11 mouse cellular contexts compared by ENCODE assay signal in genomic region chr7:129918240-129919200, GRCm38 (mm10).
DNase-seq lines count a peak whose midpoint lies in the region; ATAC-seq and TF ChIP-seq lines count a peak whose summit lies in the region.
"Had no signal": no experiment of that assay in that cellular context is flagged by ENCODE, and none has a peak within 500 bp of the region (broad histone marks: within the 10 kb centered on the region; RNA-seq: fewer than 3 reads in every experiment).

No protein-coding gene starts in this region.

- H3K36me3 ChIP-seq in forebrain, embryonic 13.5 days (ENCODE audit: poor library complexity, severe bottlenecking), result no peaks in the 10 kb centered on the region
- H3K36me3 ChIP-seq in forebrain, embryonic 12.5 days (replicated peaks), result no peaks in the 10 kb centered on the region
- no peaks in the 10 kb centered on the region for H3K36me3 ChIP-seq in midbrain, embryonic 11.5 days (ENCODE audit: control insufficient read depth, insufficient read depth, low read length)
- H3K36me3 ChIP-seq in midbrain, embryonic 15.5 days (replicated peaks), result no peaks in the 10 kb centered on the region
- no peaks in the 10 kb centered on the region for H3K36me3 ChIP-seq in forebrain, postnatal 0 days (ENCODE audit: insufficient read depth)
- H3K36me3 ChIP-seq: embryonic facial prominence, embryonic 15.5 days had no signal

- H3K27me3 ChIP-seq in forebrain, embryonic 13.5 days, result no peaks in the 10 kb centered on the region
- H3K27me3 ChIP-seq in forebrain, embryonic 12.5 days, result no peaks in the 10 kb centered on the region
- H3K27me3 ChIP-seq in midbrain, embryonic 11.5 days (ENCODE audit: control insufficient read depth, insufficient read depth, low read length), result no peaks in the 10 kb centered on the region
- no peaks in the 10 kb centered on the region for H3K27me3 ChIP-seq in midbrain, embryonic 15.5 days (replicated peaks)
- H3K27me3 ChIP-seq in forebrain, postnatal 0 days (ENCODE audit: insufficient read depth, low read length), result no peaks in the 10 kb centered on the region
- H3K27me3 ChIP-seq: embryonic facial prominence, embryonic 15.5 days had no signal

- WGBS in forebrain, embryonic 13.5 days, result 73% methylated on average over 18 of the region's 18 CpGs
- WGBS in forebrain, embryonic 12.5 days, result 76% methylated on average over 18 of the region's 18 CpGs
- WGBS in midbrain, embryonic 11.5 days, result 88% methylated on average over 18 of the region's 18 CpGs
- 81% methylated on average over 18 of the region's 18 CpGs for WGBS in midbrain, embryonic 15.5 days
- 54% methylated on average over 18 of the region's 18 CpGs for WGBS in forebrain, postnatal 0 days

- peak; percentile 76 for DNase-seq in midbrain, embryonic 11.5 days (ENCODE audit: low spot score, missing footprints)
- DNase-seq in forebrain, postnatal 0 days, result peak; percentile 70
- DNase-seq in skeletal muscle tissue, adult 2 months (ENCODE audit: low read depth, low spot score), result peak; percentile 48
- no peak for DNase-seq in ovary, postnatal 14 days (ENCODE audit: low spot score)
- DNase-seq: heart, postnatal 14 days; lung, adult 2 months had no signal

- peaks cover 40% of the 10 kb centered on the region for H3K4me1 ChIP-seq in forebrain, embryonic 13.5 days
- H3K4me1 ChIP-seq in forebrain, embryonic 12.5 days, result peaks cover 29% of the 10 kb centered on the region
- H3K4me1 ChIP-seq in midbrain, embryonic 11.5 days (ENCODE audit: control insufficient read depth, insufficient read depth, low read length), result no peaks in the 10 kb centered on the region; the same call in 1 of the 2 replicates
- H3K4me1 ChIP-seq in midbrain, embryonic 15.5 days, result no peaks in the 10 kb centered on the region; the same call in 1 of the 2 replicates
- H3K4me1 ChIP-seq in forebrain, postnatal 0 days (ENCODE audit: insufficient read depth), result no peaks in the 10 kb centered on the region

- H3K4me2 ChIP-seq in forebrain, embryonic 13.5 days, result no peak overlapping the region
- H3K4me2 ChIP-seq in forebrain, embryonic 12.5 days, result no peak overlapping the region
- no peak overlapping the region for H3K4me2 ChIP-seq in midbrain, embryonic 11.5 days
- no peak overlapping the region for H3K4me2 ChIP-seq in midbrain, embryonic 15.5 days
- no peak overlapping the region for H3K4me2 ChIP-seq in forebrain, postnatal 0 days (ENCODE audit: low read depth)
- H3K4me2 ChIP-seq: embryonic facial prominence, embryonic 15.5 days had no signal

- ATAC-seq in forebrain, embryonic 13.5 days, result peak; percentile 68
- no peak for ATAC-seq in forebrain, embryonic 12.5 days (ENCODE audit: low FRiP score)
- no peak for ATAC-seq in midbrain, embryonic 11.5 days (ENCODE audit: low FRiP score)
- ATAC-seq in midbrain, embryonic 15.5 days (replicated peaks), result no peak
- peak; percentile 78; the same call in 1 of the 2 replicates for ATAC-seq in forebrain, postnatal 0 days
- ATAC-seq in inflammation-experienced regulatory T-cells, adult 6 months, result no peak

- no peak overlapping the region for H3K4me3 ChIP-seq in forebrain, embryonic 13.5 days
- no peak overlapping the region for H3K4me3 ChIP-seq in forebrain, embryonic 12.5 days (replicated peaks)
- no peak overlapping the region for H3K4me3 ChIP-seq in midbrain, embryonic 11.5 days (ENCODE audit: low read depth, low read length)
- no peak overlapping the region for H3K4me3 ChIP-seq in midbrain, embryonic 15.5 days
- H3K4me3 ChIP-seq in forebrain, postnatal 0 days (ENCODE audit: low read depth, low read length), result no peak overlapping the region
- H3K4me3 ChIP-seq: embryonic facial prominence, embryonic 15.5 days had no signal

- no peak for TF ChIP-seq CTCF in forebrain, postnatal 0 days (IDR thresholded peaks at IDR 0.05; ENCODE audit: low read depth)

- H3K27ac ChIP-seq in forebrain, embryonic 13.5 days, result no peak overlapping the region
- H3K27ac ChIP-seq in forebrain, embryonic 12.5 days, result no peak overlapping the region
- H3K27ac ChIP-seq in midbrain, embryonic 11.5 days (ENCODE audit: low read depth, low read length), result no peak overlapping the region
- no peak overlapping the region for H3K27ac ChIP-seq in midbrain, embryonic 15.5 days
- H3K27ac ChIP-seq in forebrain, postnatal 0 days (ENCODE audit: low read depth, low read length), result 0 out of 2 replicates have a peak overlapping the region, but pooled peaks have one; percentile 9
- H3K27ac ChIP-seq: embryonic facial prominence, embryonic 15.5 days had no signal

- no peak overlapping the region for H3K9ac ChIP-seq in forebrain, embryonic 13.5 days
- H3K9ac ChIP-seq in forebrain, embryonic 12.5 days, result no peak overlapping the region
- H3K9ac ChIP-seq in midbrain, embryonic 11.5 days (ENCODE audit: low read length), result no peak overlapping the region
- no peak overlapping the region for H3K9ac ChIP-seq in midbrain, embryonic 15.5 days
- no peak overlapping the region for H3K9ac ChIP-seq in forebrain, postnatal 0 days
- H3K9ac ChIP-seq: embryonic facial prominence, embryonic 15.5 days had no signal

- H3K9me3 ChIP-seq in forebrain, embryonic 13.5 days (replicated peaks), result no peaks in the 10 kb centered on the region
- no peaks in the 10 kb centered on the region for H3K9me3 ChIP-seq in forebrain, embryonic 12.5 days
- H3K9me3 ChIP-seq in midbrain, embryonic 11.5 days (ENCODE audit: control insufficient read depth, low read length), result no peaks in the 10 kb centered on the region
- H3K9me3 ChIP-seq in midbrain, embryonic 15.5 days, result no peaks in the 10 kb centered on the region
- H3K9me3 ChIP-seq in forebrain, postnatal 0 days (ENCODE audit: low read length), result no peaks in the 10 kb centered on the region
- H3K9me3 ChIP-seq: embryonic facial prominence, embryonic 15.5 days had no signal

Comparison
In these comparisons a context has a peak if more than half of its experiments do, and no peak if none do; other contexts are left out.
1. ATAC-seq: peak in forebrain, embryonic 13.5 days (single experiment) and forebrain, postnatal 0 days (single experiment); none in forebrain, embryonic 12.5 days (single experiment), midbrain, embryonic 11.5 days (single experiment), midbrain, embryonic 15.5 days (single experiment) and inflammation-experienced regulatory T-cells, adult 6 months (single experiment).